Mouse (Mus musculus) B cell, adult (primary cell): ENCODE measurements around the gene Prkcb. TPM values are rescaled to one million over a fixed set of nuclear protein-coding genes. Genes with fewer than 3 reads are reported as not detected.

Experiments
- total RNA-seq: library from RNA; stranded (reverse); gene quantifications from 4 replicates; pipeline ENCODE4 v1.2.4, GENCODE M21; 2023; ENCODE audit not compliant: inconsistent age

Prkcb gene
- total RNA-seq: 496 to 537 TPM (median 524 TPM) in 4 replicates

DNA sequence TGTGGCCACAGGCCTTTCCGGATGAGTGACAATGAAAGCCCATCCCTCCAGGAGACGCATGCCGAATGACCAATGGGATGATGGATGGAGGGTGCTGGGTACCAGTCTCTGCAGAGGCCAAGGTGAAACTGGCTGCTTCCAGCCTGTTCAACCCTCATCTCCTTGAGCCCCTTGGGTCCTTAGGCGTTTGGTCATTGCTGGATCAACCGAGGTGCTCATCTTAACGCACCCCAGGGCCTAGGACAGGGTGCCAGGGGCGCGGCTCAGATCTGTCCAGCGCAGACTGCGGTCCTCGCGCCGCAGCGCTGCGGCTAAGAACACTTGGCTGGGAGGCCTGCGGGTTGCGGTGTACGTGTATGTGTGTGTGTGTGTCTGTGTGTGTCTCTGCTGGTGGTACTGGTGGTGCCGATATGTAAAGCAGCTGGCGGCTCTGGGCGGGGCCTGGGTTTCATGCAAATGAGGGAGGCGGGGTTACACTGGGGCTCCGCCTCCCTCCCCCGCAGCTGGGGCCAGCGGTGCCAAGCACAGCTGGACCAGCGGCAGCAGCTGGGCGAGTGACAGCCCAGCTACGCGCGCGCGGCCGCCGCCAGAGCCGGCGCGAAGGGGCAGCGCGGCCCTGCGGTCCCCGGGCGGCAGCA is at the start of gene Prkcb:
Gene Prkcb, plus strand, starts transcription at position 147 of the 638 bp plus-strand sequence.

DNA sequence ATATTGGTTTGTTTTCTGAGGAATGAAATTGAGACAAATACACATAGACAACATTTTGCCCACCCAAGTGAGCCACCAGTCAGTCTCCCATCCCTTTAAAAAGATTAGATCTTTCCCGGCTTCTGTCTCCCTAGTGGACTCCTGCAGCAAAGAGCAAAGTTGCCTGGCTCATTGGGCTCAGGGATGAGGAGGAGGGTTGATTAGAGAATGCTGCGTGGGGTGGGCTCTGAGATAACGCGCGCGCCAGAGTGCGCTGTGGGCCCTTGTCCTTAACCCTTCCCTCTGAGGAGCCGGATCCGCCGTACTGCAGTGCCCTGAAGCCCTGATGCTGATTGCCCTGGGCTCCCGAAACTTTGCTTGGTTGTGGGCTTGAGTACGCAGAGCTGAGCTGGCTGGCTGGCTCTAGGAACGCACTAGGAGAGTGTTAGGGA is 381.9 kb downstream of the Prkcb start, which contains the start of gene Cacng3:
Gene Cacng3, plus strand, starts transcription at position 51 of the 431 bp plus-strand sequence.

Other genes starting within 250 kb of the Prkcb start
- gene Ubfd1, start 221.6 kb upstream of the Prkcb start, total RNA-seq: 33.3 to 51.8 TPM (median 41.8 TPM) in 4 replicates
- gene Ears2, start 221.5 kb upstream of the Prkcb start, total RNA-seq: 15.1 to 19.3 TPM (median 17.2 TPM) in 4 replicates
- 58.9 to 75.4 TPM (median 69.5 TPM) in 4 replicates for gene Ndufab1, start 186.9 kb upstream of the Prkcb start, total RNA-seq
- gene Palb2, start 155.8 kb upstream of the Prkcb start, total RNA-seq: 5.6 to 6.9 TPM (median 6.3 TPM) in 4 replicates
- 71.1 to 87.4 TPM (median 78.2 TPM) in 4 replicates for gene Dctn5, start 155.7 kb upstream of the Prkcb start, total RNA-seq
- gene Plk1, start 129.3 kb upstream of the Prkcb start, total RNA-seq: 2.5 to 5.0 TPM (median 4.5 TPM) in 4 replicates
- gene Ern2, start 102.5 kb upstream of the Prkcb start, total RNA-seq: not detected in 4 replicates
- 0.61 to 0.75 TPM (median 0.66 TPM) in 3 of 4 replicates, not detected in the other for gene Chp2, start 69.3 kb upstream of the Prkcb start, total RNA-seq